Mouse (Mus musculus) Patski (cell line): Measurements from ENCODE around the gene Macrod2. TPM values are rescaled to one million over a fixed set of nuclear protein-coding genes. Genes with fewer than 3 reads are reported as not detected.

Source experiments
- ATAC-seq: fragments of 100-300 bp; one replicate; pipeline ENCODE4 v1.8.0; 2021
- CTCF ChIA-PET: fragments of 350-600 bp; sonication (Branson Sonifier 250); formaldehyde crosslinking; loops from one replicate; lab custom pipeline; 2022; ENCODE audit warnings: inconsistent platforms; lab: Charles Lee
- POLR2A ChIA-PET: fragments of 350-600 bp; sonication (Branson Sonifier 250); formaldehyde crosslinking; loops from one replicate; lab custom pipeline; 2022; ENCODE audit warnings: antibody characterized with exemption, inconsistent platforms; lab: Charles Lee
- DNase-seq: peaks from one replicate; pipeline ENCODE4 v3.0.0-alpha.2; 2011; ENCODE audit warnings: low read depth, low spot score
- H3K27me3 ChIP-seq: fragments of 371-371 bp; one replicate; pipeline ENCODE4 v1.5.1; 2021
- CTCF ChIP-seq: fragments of 100-300 bp; IDR thresholded peaks from one replicate; pipeline ENCODE4 v1.5.1; 2021
- in situ Hi-C: fragments of 300-500 bp; cut with MboI; formaldehyde crosslinking; loops from 3 replicates; pipeline ENCODE4 v1.11.1; 2018; ENCODE audit warnings: low pct_unique_long_range_greater_than_20kb, mixed read lengths
- polyA plus RNA-seq: library from polyadenylated mRNA; unstranded; gene quantifications from one replicate; pipeline ENCODE4 v1.2.3, GENCODE M21; 2021

Gene Macrod2
- polyA plus RNA-seq, 1 experiment from 2014 or later, result 5.1 TPM

GRCm38 (mm10) chr2:140482604-140483003 is 87.5 kb downstream of the Macrod2 start:
- no peak for ATAC-seq
- TF ChIP-seq CTCF, result no peak
- no peak for DNase-seq
- in situ Hi-C loops, result no loop called here
- H3K27me3 ChIP-seq, result peaks cover 7% of the 10 kb centered on the region
- ChIA-PET POLR2A (no interaction called here), CTCF (no interaction called here)

DNA sequence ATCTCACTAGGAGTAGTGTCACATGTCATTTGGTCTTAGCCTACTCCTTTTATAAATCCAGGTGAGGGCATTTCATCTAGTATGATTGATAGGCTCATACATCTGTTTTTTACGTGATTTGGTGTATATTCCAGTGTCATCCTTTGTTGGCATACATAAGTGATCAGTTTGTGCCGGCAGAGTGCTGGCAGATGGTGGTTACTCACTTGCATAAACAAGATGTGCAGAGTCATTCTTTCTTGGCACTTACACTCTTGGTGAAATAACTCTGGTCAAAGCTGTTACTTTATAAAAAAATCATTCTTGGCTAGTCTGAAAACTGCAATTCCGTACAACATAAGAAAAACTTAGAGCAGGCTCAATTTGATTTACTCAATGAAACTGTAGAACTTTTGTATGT is 102.6 kb downstream of the Macrod2 start:
- ChIA-PET CTCF (no interaction called here), POLR2A (no interaction called here)
- H3K27me3 ChIP-seq, result no peaks in the 10 kb centered on the region
- in situ Hi-C loops, result loop anchor here (10.0 kb wide), 1 partner anchor 1757 kb away; no protein-coding TSS in a partner anchor
- ATAC-seq, result no peak
- no peak for TF ChIP-seq CTCF
- no peak for DNase-seq

GRCm38 (mm10) chr2:140500951-140501350 is 105.8 kb downstream of the Macrod2 start:
- TF ChIP-seq CTCF, result peak; percentile 64
- ATAC-seq (peak; percentile 65), DNase-seq (peak; percentile 1)
- ChIA-PET POLR2A (no interaction called here), CTCF (interaction anchor here (0.7 to 1.5 kb wide), 3 partner anchors 15 to 1753 kb away, joined by 3 to 4 read pairs (median 3); no protein-coding TSS in a partner anchor)
- in situ Hi-C loops, result no loop called here
- no peaks in the 10 kb centered on the region for H3K27me3 ChIP-seq

DNA sequence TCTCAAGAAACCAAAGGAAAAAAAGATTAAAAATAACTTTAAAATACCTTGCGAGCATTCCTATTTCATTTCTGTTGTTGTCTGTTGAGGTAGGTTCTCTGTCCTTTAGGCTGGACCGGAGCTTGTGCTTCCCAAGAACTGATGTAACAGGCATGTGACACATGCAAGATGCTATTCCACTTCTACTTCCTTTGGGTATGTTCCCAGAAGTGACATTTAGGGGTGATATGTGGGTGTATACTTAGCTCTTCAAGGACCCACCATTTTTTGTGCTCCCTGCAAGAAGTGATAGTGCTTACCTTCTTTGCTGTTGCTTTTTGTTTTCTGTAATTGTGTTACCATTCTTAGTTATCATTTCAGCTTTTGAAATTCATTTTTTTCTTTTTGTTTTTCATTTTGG is 126.4 kb downstream of the Macrod2 start:
- peaks cover 4% of the 10 kb centered on the region for H3K27me3 ChIP-seq
- ATAC-seq (no peak), DNase-seq (no peak)
- in situ Hi-C loops, result no loop called here
- ChIA-PET POLR2A (no interaction called here), CTCF (no interaction called here)
- no peak for TF ChIP-seq CTCF

DNA sequence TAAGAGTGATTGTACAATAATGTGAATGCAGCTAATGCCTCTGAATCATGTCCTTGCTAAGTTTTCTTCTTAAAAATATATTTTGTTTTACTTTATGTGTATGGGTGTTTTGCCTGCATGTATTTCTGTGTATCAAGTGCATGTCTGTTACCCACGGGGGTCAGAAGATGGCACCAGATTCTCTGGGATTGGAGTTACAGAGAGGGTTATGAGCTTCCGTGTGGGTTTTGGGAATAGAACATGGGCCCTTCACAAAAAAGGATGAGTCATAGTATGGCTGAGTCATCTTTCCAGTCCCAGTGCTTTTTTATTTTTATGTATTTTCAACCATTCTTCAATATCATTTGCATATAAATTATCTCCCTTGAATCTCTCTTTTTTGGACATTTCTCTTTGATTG is 135.1 kb downstream of the Macrod2 start:
- ATAC-seq (no peak), DNase-seq (no peak)
- TF ChIP-seq CTCF, result no peak
- H3K27me3 ChIP-seq, result no peaks in the 10 kb centered on the region
- ChIA-PET POLR2A (no interaction called here), CTCF (no interaction called here)
- in situ Hi-C loops, result no loop called here

- DNase-seq (no peak), ATAC-seq (no peak)
- in situ Hi-C loops, result no loop called here
- ChIA-PET CTCF (no interaction called here), POLR2A (no interaction called here)
- H3K27me3 ChIP-seq, result no peaks in the 10 kb centered on the region
- TF ChIP-seq CTCF, result no peak
These were observed 136.9 kb downstream of the Macrod2 start for GRCm38 (mm10) chr2:140532024-140532423.

DNA sequence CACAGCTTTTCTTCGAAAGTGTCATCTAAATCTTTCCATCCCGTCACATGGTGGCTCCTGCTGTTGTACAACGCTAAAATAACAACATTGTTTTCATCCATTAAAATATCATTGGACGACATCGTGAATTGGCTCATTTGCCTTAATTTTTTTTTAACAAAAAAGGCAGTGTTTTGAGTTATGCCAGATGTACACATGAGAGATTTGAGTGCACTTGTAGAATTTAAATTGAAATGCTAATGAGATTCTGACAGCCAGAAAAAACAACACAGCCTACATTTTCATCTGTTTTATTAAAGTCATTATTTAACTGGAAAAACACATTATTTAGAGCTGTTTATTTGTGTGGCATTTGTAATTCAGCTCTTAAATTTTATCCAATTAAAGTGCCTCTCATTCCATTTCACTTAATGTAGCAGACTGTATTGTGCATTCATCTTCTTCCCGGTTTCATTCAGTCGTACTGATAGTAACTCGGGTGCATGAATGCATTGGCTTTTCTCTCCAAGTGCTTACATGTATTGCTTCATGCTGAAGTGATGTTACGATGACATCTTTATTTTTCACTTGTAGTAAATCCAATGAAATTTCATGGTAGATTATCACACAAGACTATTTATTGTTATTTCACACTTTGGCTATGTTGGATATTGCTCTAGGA is 137.9 kb downstream of the Macrod2 start:
- no peak for ATAC-seq
- POLR2A ChIA-PET, result no interaction called here
- in situ Hi-C loops, result no loop called here
- DNase-seq, result no peak
- CTCF ChIA-PET, result interaction anchor here (1.4 kb wide), 1 partner anchor 26 kb away, joined by 3 read pairs; no protein-coding TSS in a partner anchor
- no peak for TF ChIP-seq CTCF
- H3K27me3 ChIP-seq, result no peaks in the 10 kb centered on the region

DNA sequence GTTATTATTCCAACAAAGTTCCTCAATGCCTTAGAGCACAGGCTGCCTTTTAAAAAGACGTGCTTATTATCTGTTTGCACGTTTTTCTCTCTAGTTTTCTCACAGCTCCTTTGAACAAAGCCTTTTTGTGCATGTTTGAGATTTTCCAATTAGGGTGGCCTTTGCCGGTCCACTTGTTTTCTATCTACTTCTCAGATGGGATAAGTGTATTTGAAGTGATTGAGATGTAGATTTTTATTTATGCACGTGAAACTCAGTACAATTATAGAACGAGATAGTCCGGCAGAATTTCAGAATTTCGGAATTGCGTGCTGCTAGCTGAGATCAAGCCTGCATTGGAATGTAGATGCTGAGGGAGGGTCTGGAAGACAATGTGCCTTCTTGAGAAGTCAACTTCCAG is 138.5 kb downstream of the Macrod2 start:
- POLR2A ChIA-PET, result no interaction called here
- H3K27me3 ChIP-seq, result no peaks in the 10 kb centered on the region
- in situ Hi-C loops, result no loop called here
- CTCF ChIA-PET, result interaction anchor here (1.4 kb wide), 1 partner anchor 25 kb away, joined by 3 read pairs; no protein-coding TSS in a partner anchor
- DNase-seq, result no peak
- TF ChIP-seq CTCF, result no peak
- no peak for ATAC-seq

- no peaks in the 10 kb centered on the region for H3K27me3 ChIP-seq
- in situ Hi-C loops, result no loop called here
- no peak for TF ChIP-seq CTCF
- ChIA-PET POLR2A (no interaction called here), CTCF (no interaction called here)
- no peak for ATAC-seq
- no peak for DNase-seq
These were observed 139.5 kb downstream of the Macrod2 start for GRCm38 (mm10) chr2:140534583-140534982.

DNA sequence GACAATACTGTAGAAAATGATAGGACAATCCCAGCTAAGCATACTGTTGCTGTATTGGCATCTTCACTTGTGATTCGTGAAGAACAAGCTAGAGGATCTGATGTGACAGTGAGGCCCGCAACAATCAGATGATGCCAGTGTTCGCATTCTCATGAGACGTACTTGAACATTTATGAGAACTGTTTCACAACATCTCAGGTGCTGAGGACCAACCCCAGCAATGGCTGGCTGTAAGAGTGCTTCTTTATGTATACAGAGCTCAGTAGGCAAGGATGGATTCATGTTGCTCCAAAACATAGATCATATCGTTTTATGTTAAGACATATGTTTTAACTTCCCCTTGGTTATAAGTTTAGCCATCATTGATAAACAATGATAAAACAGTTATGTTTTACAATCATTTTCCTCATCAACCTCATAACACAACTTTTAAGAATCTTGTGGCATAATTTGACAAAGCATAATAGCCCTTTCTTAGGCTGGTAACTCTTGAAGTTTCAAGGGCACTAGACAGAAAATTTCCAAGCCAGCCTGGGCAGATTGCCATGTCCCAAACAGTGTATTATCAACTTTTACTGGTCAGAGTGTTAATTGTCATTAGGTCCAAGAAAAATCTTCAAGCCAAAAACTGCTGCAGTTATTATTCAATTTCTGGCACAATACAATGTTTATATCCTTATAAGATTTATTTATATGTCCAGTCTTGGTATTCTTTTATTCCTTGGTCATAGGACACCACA is 140.9 kb downstream of the Macrod2 start:
- in situ Hi-C loops, result no loop called here
- ATAC-seq, result no peak
- no peak for DNase-seq
- no peaks in the 10 kb centered on the region for H3K27me3 ChIP-seq
- TF ChIP-seq CTCF, result no peak
- ChIA-PET CTCF (no interaction called here), POLR2A (no interaction called here)

- in situ Hi-C loops, result no loop called here
- TF ChIP-seq CTCF, result no peak
- ATAC-seq (no peak), DNase-seq (no peak)
- CTCF ChIA-PET, result interaction anchor here (1.3 to 1.8 kb wide), 2 partner anchors 10 to 11 kb away, joined by 4 to 6 read pairs; no protein-coding TSS in a partner anchor
- POLR2A ChIA-PET, result no interaction called here
- peaks cover 4% of the 10 kb centered on the region for H3K27me3 ChIP-seq
These were observed 154.2 kb downstream of the Macrod2 start for GRCm38 (mm10) chr2:140549286-140549685.
